Mouse (Mus musculus) hindbrain, embryonic 11.5 days (tissue): ENCODE measurements around the gene Pdcd1lg2. TPM values are rescaled to one million over a fixed set of nuclear protein-coding genes. Genes with fewer than 3 reads are reported as not detected.

Experiments
- ATAC-seq: fragments of 200-750 bp; cut with Nextera tagmentation; 2 replicates; pipeline ENCODE4 v1.8.0; 2017; ENCODE audit warnings: mild to moderate bottlenecking, moderate TSS enrichment, moderate library complexity; ENCODE audit not compliant: low FRiP score
- DNase-seq: peaks from one replicate; pipeline ENCODE4 v3.0.0-alpha.2; 2015; ENCODE audit warnings: low spot score
- H3K27ac ChIP-seq: fragments of 300-500 bp; sonication (generic); 2 replicates; pipeline ENCODE4 v1.5.1; 2014; ENCODE audit warnings: mild to moderate bottlenecking, low read depth, low read length
- H3K27me3 ChIP-seq: fragments of 300-500 bp; sonication (generic); 2 replicates; pipeline ENCODE4 v1.6.1; 2014; ENCODE audit warnings: mild to moderate bottlenecking, low read length, moderate library complexity, mixed read lengths; ENCODE audit not compliant: control insufficient read depth, insufficient read depth
- H3K36me3 ChIP-seq: fragments of 300-500 bp; sonication (generic); 2 replicates; pipeline ENCODE4 v1.6.1; 2014; ENCODE audit warnings: mild to moderate bottlenecking, low read length, moderate library complexity, mixed read lengths; ENCODE audit not compliant: control insufficient read depth, insufficient read depth
- H3K4me1 ChIP-seq: fragments of 300-500 bp; sonication (generic); replicated peaks from 2 replicates; pipeline ENCODE4 v1.6.1; 2014; ENCODE audit warnings: low read length, mixed read lengths; ENCODE audit not compliant: control insufficient read depth, insufficient read depth
- H3K4me2 ChIP-seq: fragments of 300-500 bp; sonication (generic); replicated peaks from 2 replicates; pipeline ENCODE4 v1.6.1; 2014; ENCODE audit warnings: mild to moderate bottlenecking, low read depth, low read length
- H3K4me3 ChIP-seq: fragments of 300-500 bp; sonication (generic); 2 replicates; pipeline ENCODE4 v1.5.1; 2014; ENCODE audit warnings: low read depth, low read length
- H3K9ac ChIP-seq: fragments of 300-500 bp; sonication (generic); 2 replicates; pipeline ENCODE4 v1.6.1; 2014; ENCODE audit warnings: low read depth, low read length
- H3K9me3 ChIP-seq: fragments of 300-500 bp; sonication (generic); 2 replicates; pipeline ENCODE4 v1.6.1; 2016; ENCODE audit warnings: low read length; ENCODE audit not compliant: control insufficient read depth
- WGBS: fragments of 180-500 bp; shearing (Covaris S2); extraction: QIAGEN DNeasy Blood & Tissue Kit; methylation state at CpG from one replicate; pipeline ENCODE4 v1.1.7; 2014; 5-methylcytosine and 5-hydroxymethylcytosine counted together
- polyA plus RNA-seq: library from polyadenylated mRNA; unstranded; fragments of >200 nt; fragmentation: Nextera tagmentation; extraction: Ambion mirVana; gene quantifications from 2 replicates; pipeline ENCODE4 v1.2.1, GENCODE M21; 2014

Pdcd1lg2 gene
- polyA plus RNA-seq, 1 experiment from 2014 or later = not detected

- Histone ChIP-seq H3K4me2 (no peak overlapping the region), H3K9ac (no peak overlapping the region), H3K36me3 (no peaks in the 10 kb centered on the region), H3K27ac (no peak overlapping the region), H3K27me3 (no peaks in the 10 kb centered on the region), H3K9me3 (no peaks in the 10 kb centered on the region), H3K4me3 (no peak overlapping the region), H3K4me1 (no peaks in the 10 kb centered on the region)
- DNase-seq (no peak), ATAC-seq (no peak)
- WGBS = 75% methylated on average over 3 of the region's 3 CpGs
Measured at GRCm38 (mm10) chr19:29419506-29419905, 8.8 kb downstream of the Pdcd1lg2 start.

- Histone ChIP-seq H3K36me3 (no peaks in the 10 kb centered on the region), H3K4me3 (no peak overlapping the region), H3K4me1 (no peaks in the 10 kb centered on the region), H3K27ac (no peak overlapping the region), H3K9me3 (no peaks in the 10 kb centered on the region), H3K4me2 (no peak overlapping the region), H3K27me3 (no peaks in the 10 kb centered on the region), H3K9ac (no peak overlapping the region)
- DNase-seq (no peak), ATAC-seq (no peak)
Measured at GRCm38 (mm10) chr19:29419946-29420345, 9.2 kb downstream of the Pdcd1lg2 start.

- no peak overlapping the region for H3K27ac ChIP-seq
- DNase-seq (no peak), ATAC-seq (no peak)
- H3K9ac ChIP-seq = no peak overlapping the region
- no peak overlapping the region for H3K4me3 ChIP-seq
- H3K36me3 ChIP-seq = no peaks in the 10 kb centered on the region
- no peaks in the 10 kb centered on the region for H3K4me1 ChIP-seq
- WGBS = 76% methylated on average over 8 of the region's 8 CpGs
- H3K4me2 ChIP-seq = no peak overlapping the region
- no peaks in the 10 kb centered on the region for H3K9me3 ChIP-seq
- H3K27me3 ChIP-seq = no peaks in the 10 kb centered on the region
Measured at GRCm38 (mm10) chr19:29420397-29420796, 9.7 kb downstream of the Pdcd1lg2 start.

- H3K27ac ChIP-seq = no peak overlapping the region
- 87% methylated on average over 16 of the region's 16 CpGs for WGBS
Measured at GRCm38 (mm10) chr19:29422013-29422645, 11.4 kb downstream of the Pdcd1lg2 start.

GRCm38 (mm10) chr19:29422796-29423195 lies 12.1 kb downstream of the Pdcd1lg2 start:
- H3K36me3 ChIP-seq = no peaks in the 10 kb centered on the region
- WGBS = 87% methylated on average over 7 of the region's 7 CpGs
- ATAC-seq (no peak), DNase-seq (no peak)
- no peak overlapping the region for H3K9ac ChIP-seq
- no peak overlapping the region for H3K27ac ChIP-seq
- H3K9me3 ChIP-seq = no peaks in the 10 kb centered on the region
- H3K4me2 ChIP-seq = no peak overlapping the region
- H3K4me1 ChIP-seq = no peaks in the 10 kb centered on the region
- no peaks in the 10 kb centered on the region for H3K27me3 ChIP-seq
- no peak overlapping the region for H3K4me3 ChIP-seq

More at GRCm38 (mm10) chr19:29422013-29422645, 11.4 kb downstream of the Pdcd1lg2 start:
- H3K9ac ChIP-seq = no peak overlapping the region
- no peak for DNase-seq
- no peaks in the 10 kb centered on the region for H3K9me3 ChIP-seq
- no peaks in the 10 kb centered on the region for H3K36me3 ChIP-seq
- no peak overlapping the region for H3K4me3 ChIP-seq
- ATAC-seq = no peak
- H3K4me1 ChIP-seq = no peaks in the 10 kb centered on the region
- H3K4me2 ChIP-seq = no peak overlapping the region
- H3K27me3 ChIP-seq = no peaks in the 10 kb centered on the region

- Histone ChIP-seq H3K36me3 (no peaks in the 10 kb centered on the region), H3K4me3 (no peak overlapping the region), H3K9ac (no peak overlapping the region), H3K4me1 (no peaks in the 10 kb centered on the region), H3K27ac (no peak overlapping the region), H3K27me3 (no peaks in the 10 kb centered on the region), H3K4me2 (no peak overlapping the region), H3K9me3 (no peaks in the 10 kb centered on the region)
- 89% methylated on average over 3 of the region's 3 CpGs for WGBS
- DNase-seq (no peak), ATAC-seq (no peak)
Measured at GRCm38 (mm10) chr19:29430516-29430915, 19.8 kb downstream of the Pdcd1lg2 start.

- no peaks in the 10 kb centered on the region for H3K36me3 ChIP-seq
- no peaks in the 10 kb centered on the region for H3K9me3 ChIP-seq
- H3K27ac ChIP-seq = no peak overlapping the region
- no peak overlapping the region for H3K9ac ChIP-seq
- 87% methylated on average over 3 of the region's 3 CpGs for WGBS
- H3K4me1 ChIP-seq = no peaks in the 10 kb centered on the region
- ATAC-seq (no peak), DNase-seq (no peak)
- H3K4me3 ChIP-seq = no peak overlapping the region
- no peak overlapping the region for H3K4me2 ChIP-seq
- no peaks in the 10 kb centered on the region for H3K27me3 ChIP-seq
Measured at GRCm38 (mm10) chr19:29430953-29431352, 20.2 kb downstream of the Pdcd1lg2 start.

GRCm38 (mm10) chr19:29436793-29437479 lies 26.2 kb downstream of the Pdcd1lg2 start:
- no peaks in the 10 kb centered on the region for H3K36me3 ChIP-seq
- no peaks in the 10 kb centered on the region for H3K9me3 ChIP-seq
- H3K27ac ChIP-seq = no peak overlapping the region
- no peak overlapping the region for H3K4me3 ChIP-seq
- no peak overlapping the region for H3K9ac ChIP-seq
- DNase-seq (no peak), ATAC-seq (no peak)
- no peaks in the 10 kb centered on the region for H3K4me1 ChIP-seq
- WGBS = 83% methylated on average over 18 of the region's 18 CpGs
- no peaks in the 10 kb centered on the region for H3K27me3 ChIP-seq
- H3K4me2 ChIP-seq = no peak overlapping the region

- no peaks in the 10 kb centered on the region for H3K27me3 ChIP-seq
- ATAC-seq = no peak
- H3K9me3 ChIP-seq = no peaks in the 10 kb centered on the region
- no peak overlapping the region for H3K4me3 ChIP-seq
- H3K36me3 ChIP-seq = no peaks in the 10 kb centered on the region
- no peak overlapping the region for H3K27ac ChIP-seq
- H3K9ac ChIP-seq = no peak overlapping the region
- H3K4me1 ChIP-seq = no peaks in the 10 kb centered on the region
- no peak overlapping the region for H3K4me2 ChIP-seq
- WGBS = 96% methylated on average over 1 of the region's 1 CpGs
- DNase-seq = no peak
Measured at GRCm38 (mm10) chr19:29437849-29438248, 27.1 kb downstream of the Pdcd1lg2 start.
